Mouse (Mus musculus) limb, embryonic 14.5 days (tissue): ENCODE measurements at regions not wholly inside any gene's neighbourhood (a gene's known extent, or its start where the extent isn't known, plus 50 kb on each side); places are given as distances from the start of the nearest gene placed in this dataset.
A peak's percentile ranks its signal among the peaks of the same experiment; 100 is the strongest.

Experiments
- ATAC-seq: fragments of 200-750 bp; cut with Nextera tagmentation; 2 replicates; pipeline ENCODE4 v1.8.0; 2017; ENCODE audit warnings: low read depth, moderate number of reproducible peaks, moderate TSS enrichment; ENCODE audit not compliant: low FRiP score
- DNase-seq: peaks from one replicate; pipeline ENCODE4 v3.0.0-alpha.2; 2015; ENCODE audit warnings: low spot score
- H3K27ac ChIP-seq: fragments of 300-500 bp; sonication (generic); replicated peaks from 2 replicates; pipeline ENCODE4 v1.5.1; 2014; ENCODE audit warnings: low read depth, mild to moderate bottlenecking, low read length, moderate library complexity, mixed read lengths
- H3K27me3 ChIP-seq: fragments of 300-500 bp; sonication (generic); 2 replicates; pipeline ENCODE4 v1.6.1; 2014; ENCODE audit warnings: low read length, mixed read lengths; ENCODE audit not compliant: control insufficient read depth, insufficient read depth
- H3K36me3 ChIP-seq: fragments of 300-500 bp; sonication (generic); 2 replicates; pipeline ENCODE4 v1.6.1; 2014; ENCODE audit warnings: mild to moderate bottlenecking, low read length, moderate library complexity, mixed read lengths; ENCODE audit not compliant: control insufficient read depth, insufficient read depth
- H3K4me1 ChIP-seq: fragments of 300-500 bp; sonication (generic); 2 replicates; pipeline ENCODE4 v1.6.1; 2014; ENCODE audit warnings: antibody characterized with exemption, low read length, mixed read lengths; ENCODE audit not compliant: control insufficient read depth, insufficient read depth
- H3K4me2 ChIP-seq: fragments of 300-500 bp; sonication (generic); replicated peaks from 2 replicates; pipeline ENCODE4 v1.6.1; 2014; ENCODE audit warnings: low read depth, mild to moderate bottlenecking, low read length, moderate library complexity; ENCODE audit not compliant: severe bottlenecking
- H3K4me3 ChIP-seq: fragments of 300-500 bp; sonication (generic); replicated peaks from 2 replicates; pipeline ENCODE4 v1.5.1; 2014; ENCODE audit warnings: low read length
- H3K9ac ChIP-seq: fragments of 300-500 bp; sonication (generic); 2 replicates; pipeline ENCODE4 v1.6.1; 2014; ENCODE audit warnings: mild to moderate bottlenecking, low read depth, low read length, moderate library complexity; ENCODE audit not compliant: severe bottlenecking
- H3K9me3 ChIP-seq: fragments of 300-500 bp; sonication (generic); 2 replicates; pipeline ENCODE4 v1.6.1; 2016; ENCODE audit warnings: low read length; ENCODE audit not compliant: control insufficient read depth
- POLR2A ChIP-seq: fragments of 200-500 bp; IDR thresholded peaks from 2 replicates; pipeline ENCODE4 v1.8.0; 2012; ENCODE audit warnings: inconsistent platforms, mild to moderate bottlenecking, moderate library complexity, borderline replicate concordance; ENCODE audit not compliant: insufficient read depth, insufficient read length; ENCODE audit errors: extremely low read depth
- WGBS: fragments of 180-500 bp; shearing (Covaris S2); extraction: QIAGEN DNeasy Blood & Tissue Kit; methylation state at CpG from one replicate; pipeline ENCODE4 v1.1.7; 2014; 5-methylcytosine and 5-hydroxymethylcytosine counted together

- no peak overlapping the region for H3K4me3 ChIP-seq
- H3K9me3 ChIP-seq, result no peaks in the 10 kb centered on the region
- no peak overlapping the region for H3K27ac ChIP-seq
- 56% methylated on average over 2 of the region's 2 CpGs for WGBS
- TF ChIP-seq POLR2A, result no peak
- no peaks in the 10 kb centered on the region for H3K4me1 ChIP-seq
- no peaks in the 10 kb centered on the region for H3K36me3 ChIP-seq
- DNase-seq, result no peak
- no peak for ATAC-seq
- H3K9ac ChIP-seq, result no peak overlapping the region
- no peak overlapping the region for H3K4me2 ChIP-seq
- H3K27me3 ChIP-seq, result no peaks in the 10 kb centered on the region
Observed at GRCm38 (mm10) chr2:64534344-64534743, 436.5 kb upstream of the Fign start.

DNA sequence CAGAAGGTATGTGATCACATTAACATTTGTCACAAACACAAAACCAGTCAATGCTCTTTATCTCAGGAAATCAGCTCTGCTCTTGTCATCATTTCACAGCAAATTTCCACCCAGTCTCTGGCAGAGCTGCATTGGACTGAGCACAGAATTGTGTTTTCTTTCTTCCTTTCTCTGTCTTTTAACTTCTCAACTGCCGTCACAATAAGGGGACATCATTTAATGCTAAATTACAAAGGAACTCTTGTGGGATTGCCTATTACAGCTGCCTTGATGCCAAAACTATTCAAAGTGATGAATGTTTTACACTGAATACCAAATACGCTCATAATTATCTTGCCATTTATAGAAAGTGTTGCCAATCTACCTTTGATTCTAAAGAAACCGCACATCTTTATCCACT, 424.9 kb upstream of the Fign start:
- no peaks in the 10 kb centered on the region for H3K9me3 ChIP-seq
- H3K27me3 ChIP-seq, result no peaks in the 10 kb centered on the region
- ATAC-seq (no peak), DNase-seq (no peak)
- no peaks in the 10 kb centered on the region for H3K36me3 ChIP-seq
- WGBS, result 90% methylated on average over 3 of the region's 3 CpGs
- no peak overlapping the region for H3K9ac ChIP-seq
- no peak overlapping the region for H3K27ac ChIP-seq
- H3K4me1 ChIP-seq, result no peaks in the 10 kb centered on the region
- H3K4me3 ChIP-seq, result no peak overlapping the region
- no peak overlapping the region for H3K4me2 ChIP-seq
- TF ChIP-seq POLR2A, result no peak

DNA sequence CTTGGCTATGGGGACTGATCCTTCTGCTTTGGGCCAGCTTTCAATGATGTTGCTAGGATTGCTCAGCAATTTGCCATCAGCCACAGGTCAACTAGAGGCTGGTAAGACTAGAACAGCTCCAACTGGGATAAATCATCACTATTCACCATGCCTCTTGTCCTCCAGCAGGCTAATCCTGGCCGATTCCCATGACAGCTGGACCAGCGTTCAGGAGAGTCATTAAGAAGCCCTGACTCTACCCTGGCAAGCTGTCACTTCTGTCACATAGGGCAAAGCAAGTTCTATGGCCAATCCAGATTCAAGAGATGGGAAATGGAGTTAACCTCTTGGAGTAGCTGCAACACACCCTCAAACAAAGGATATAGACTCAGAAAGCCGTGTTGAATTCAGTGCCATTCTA, 424.4 kb upstream of the Fign start:
- ATAC-seq, result no peak
- TF ChIP-seq POLR2A, result no peak
- Histone ChIP-seq H3K9me3 (no peaks in the 10 kb centered on the region), H3K4me1 (no peaks in the 10 kb centered on the region), H3K27ac (no peak overlapping the region), H3K4me3 (no peak overlapping the region), H3K4me2 (no peak overlapping the region), H3K9ac (no peak overlapping the region), H3K36me3 (no peaks in the 10 kb centered on the region), H3K27me3 (no peaks in the 10 kb centered on the region)
- DNase-seq, result no peak
- 75% methylated on average over 3 of the region's 3 CpGs for WGBS

GRCm38 (mm10) chr2:64495725-64496124, 397.9 kb upstream of the Fign start:
- H3K9me3 ChIP-seq, result no peaks in the 10 kb centered on the region
- TF ChIP-seq POLR2A, result no peak
- H3K4me3 ChIP-seq, result no peak overlapping the region
- ATAC-seq (no peak), DNase-seq (peak; percentile 53)
- H3K27ac ChIP-seq, result no peak overlapping the region
- no peak overlapping the region for H3K4me2 ChIP-seq
- H3K9ac ChIP-seq, result no peak overlapping the region
- H3K27me3 ChIP-seq, result no peaks in the 10 kb centered on the region
- H3K36me3 ChIP-seq, result no peaks in the 10 kb centered on the region
- H3K4me1 ChIP-seq, result no peaks in the 10 kb centered on the region

- Histone ChIP-seq H3K9ac (no peak overlapping the region), H3K27me3 (no peaks in the 10 kb centered on the region), H3K36me3 (no peaks in the 10 kb centered on the region), H3K4me1 (0 out of 2 replicates have a peak, but pooled peaks cover 3% of the 10 kb centered on the region), H3K27ac (no peak overlapping the region), H3K4me3 (no peak overlapping the region), H3K9me3 (no peaks in the 10 kb centered on the region), H3K4me2 (no peak overlapping the region)
- no peak for TF ChIP-seq POLR2A
- 72% methylated on average over 12 of the region's 12 CpGs for WGBS
- DNase-seq, result no peak
- ATAC-seq, result no peak
Observed at GRCm38 (mm10) chr2:64466412-64466970, 368.7 kb upstream of the Fign start.

DNA sequence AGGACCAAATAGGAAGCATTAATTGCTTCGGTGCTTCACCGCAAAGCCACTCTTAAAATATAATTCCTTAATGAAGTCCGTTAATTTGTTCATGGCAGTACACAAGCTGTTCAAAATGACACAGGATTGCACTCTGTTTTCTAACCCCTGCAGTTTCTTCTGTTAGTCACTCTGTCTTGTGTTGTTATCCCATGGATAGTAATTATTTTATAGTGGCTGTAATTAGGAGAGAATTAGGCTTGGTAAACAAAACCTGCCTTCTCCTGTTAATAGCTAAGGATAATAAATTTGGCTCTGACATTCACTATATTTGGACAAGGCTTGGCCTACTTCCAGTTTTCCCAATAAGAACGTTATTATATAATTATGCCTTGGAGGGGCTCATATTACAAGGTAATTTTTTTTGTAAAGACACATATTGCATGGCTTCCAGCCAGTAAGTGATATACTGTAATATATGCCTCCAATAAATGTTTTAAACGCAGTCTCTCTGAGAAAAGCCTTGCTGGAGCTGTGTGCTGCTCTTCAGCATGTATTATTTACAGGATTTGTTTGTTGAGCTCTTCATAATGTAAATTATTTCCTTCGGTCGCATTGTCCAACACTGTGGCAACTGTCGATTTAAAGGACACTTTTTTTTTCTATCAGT, 364.8 kb upstream of the Fign start:
- Histone ChIP-seq H3K4me1 (0 out of 2 replicates have a peak, but pooled peaks cover 3% of the 10 kb centered on the region), H3K27me3 (no peaks in the 10 kb centered on the region), H3K9ac (no peak overlapping the region), H3K27ac (no peak overlapping the region), H3K4me2 (no peak overlapping the region), H3K4me3 (no peak overlapping the region), H3K36me3 (no peaks in the 10 kb centered on the region), H3K9me3 (no peaks in the 10 kb centered on the region)
- 37% methylated on average over 8 of the region's 8 CpGs for WGBS
- DNase-seq (peak; percentile 86), ATAC-seq (no peak)
- TF ChIP-seq POLR2A, result no peak
